8 mouse cellular contexts compared by ENCODE assay signal in genomic region chr4:41118706-41119292, GRCm38 (mm10). TPM values are rescaled to one million over a fixed set of nuclear protein-coding genes. Genes with fewer than 3 reads are reported as not detected.
DNase-seq lines count a peak whose midpoint lies in the region; ATAC-seq and TF ChIP-seq lines count a peak whose summit lies in the region.

No protein-coding gene starts in this region.

- ATAC-seq in midbrain, embryonic 15.5 days (replicated peaks) = no peak
- 0 out of 2 replicates have a peak, but pooled peaks have one; percentile 24 for ATAC-seq in hindbrain, embryonic 16.5 days
- ATAC-seq in limb, embryonic 11.5 days (ENCODE audit: insufficient number of reproducible peaks, low FRiP score, low TSS enrichment, low read depth) = peak; percentile 13; the same call in 1 of the 2 replicates
- peak; percentile 13; the same call in 1 of the 2 replicates for ATAC-seq in midbrain, embryonic 14.5 days (ENCODE audit: low FRiP score, low TSS enrichment)

- H3K4me2 ChIP-seq in midbrain, embryonic 15.5 days = no peak overlapping the region
- no peak overlapping the region for H3K4me2 ChIP-seq in hindbrain, embryonic 16.5 days (ENCODE audit: low read length)
- H3K4me2 ChIP-seq in limb, embryonic 11.5 days (ENCODE audit: low read depth, severe bottlenecking) = no peak overlapping the region
- H3K4me2 ChIP-seq in midbrain, embryonic 14.5 days (ENCODE audit: low read length) = no peak overlapping the region

- H3K4me1 ChIP-seq in midbrain, embryonic 10.5 days = peaks cover 11% of the 10 kb centered on the region
- H3K4me1 ChIP-seq in midbrain, embryonic 15.5 days = peaks cover 12% of the 10 kb centered on the region
- H3K4me1 ChIP-seq in embryonic fibroblast, embryonic 13.5 days (ENCODE audit: control insufficient read depth, insufficient read depth, low read length) = peaks cover 6% of the 10 kb centered on the region
- peaks cover 6% of the 10 kb centered on the region for H3K4me1 ChIP-seq in hindbrain, embryonic 16.5 days (ENCODE audit: control insufficient read depth, insufficient read depth, low read depth, low read length)
- H3K4me1 ChIP-seq in limb, embryonic 11.5 days (ENCODE audit: control insufficient read depth, insufficient read depth, low read length) = peaks cover 3% of the 10 kb centered on the region; the same call in 1 of the 2 replicates
- H3K4me1 ChIP-seq in midbrain, embryonic 14.5 days (ENCODE audit: control insufficient read depth, insufficient read depth, low read length) = peaks cover 5% of the 10 kb centered on the region; the same call in 1 of the 2 replicates

- no peak overlapping the region for H3K9ac ChIP-seq in midbrain, embryonic 15.5 days
- no peak overlapping the region for H3K9ac ChIP-seq in hindbrain, embryonic 16.5 days (ENCODE audit: low read depth, low read length)
- H3K9ac ChIP-seq in limb, embryonic 11.5 days (ENCODE audit: low read length) = no peak overlapping the region
- H3K9ac ChIP-seq in midbrain, embryonic 14.5 days (replicated peaks; ENCODE audit: low read length) = no peak overlapping the region

- peaks cover 89% of the 10 kb centered on the region for H3K36me3 ChIP-seq in midbrain, embryonic 10.5 days
- H3K36me3 ChIP-seq in midbrain, embryonic 15.5 days (replicated peaks) = peaks cover 61% of the 10 kb centered on the region
- H3K36me3 ChIP-seq in hindbrain, embryonic 16.5 days (ENCODE audit: control insufficient read depth, insufficient read depth, low read length) = peaks cover 63% of the 10 kb centered on the region
- H3K36me3 ChIP-seq in limb, embryonic 11.5 days (ENCODE audit: control insufficient read depth, insufficient read depth, low read length) = peaks cover 46% of the 10 kb centered on the region
- peaks cover 87% of the 10 kb centered on the region for H3K36me3 ChIP-seq in midbrain, embryonic 14.5 days (ENCODE audit: control insufficient read depth, insufficient read depth, low read length)

- no peaks in the 10 kb centered on the region for H3K9me3 ChIP-seq in midbrain, embryonic 10.5 days (replicated peaks)
- H3K9me3 ChIP-seq in midbrain, embryonic 15.5 days = no peaks in the 10 kb centered on the region
- no peaks in the 10 kb centered on the region for H3K9me3 ChIP-seq in hindbrain, embryonic 16.5 days (ENCODE audit: control insufficient read depth, low read length)
- H3K9me3 ChIP-seq in limb, embryonic 11.5 days (ENCODE audit: control insufficient read depth, low read length) = no peaks in the 10 kb centered on the region
- no peaks in the 10 kb centered on the region for H3K9me3 ChIP-seq in midbrain, embryonic 14.5 days (ENCODE audit: control insufficient read depth, low read length)

- DNase-seq in midbrain, embryonic 10.5 days (ENCODE audit: low spot score) = peak; percentile 64
- peak; percentile 65 for DNase-seq in adipocyte (ENCODE audit: low spot score)
- peak; percentile 76 for DNase-seq in limb, embryonic 11.5 days (ENCODE audit: low spot score)
- peak; percentile 74 for DNase-seq in midbrain, embryonic 14.5 days
- DNase-seq in thymus, postnatal 10 days (ENCODE audit: low spot score in 2 of 2) = peak; percentile 27 to 76

- H3K27me3 ChIP-seq in midbrain, embryonic 10.5 days (ENCODE audit: low read depth, poor library complexity, severe bottlenecking) = no peaks in the 10 kb centered on the region
- H3K27me3 ChIP-seq in midbrain, embryonic 15.5 days (replicated peaks) = no peaks in the 10 kb centered on the region
- no peaks in the 10 kb centered on the region for H3K27me3 ChIP-seq in hindbrain, embryonic 16.5 days (replicated peaks; ENCODE audit: control insufficient read depth, insufficient read depth, low read length)
- H3K27me3 ChIP-seq in limb, embryonic 11.5 days (ENCODE audit: control insufficient read depth, insufficient read depth, low read length) = no peaks in the 10 kb centered on the region
- no peaks in the 10 kb centered on the region for H3K27me3 ChIP-seq in midbrain, embryonic 14.5 days (ENCODE audit: control insufficient read depth, insufficient read depth, low read length)

- H3K27ac ChIP-seq in midbrain, embryonic 10.5 days (replicated peaks) = no peak overlapping the region
- no peak overlapping the region for H3K27ac ChIP-seq in midbrain, embryonic 15.5 days
- no peak overlapping the region for H3K27ac ChIP-seq in embryonic fibroblast, embryonic 13.5 days (ENCODE audit: insufficient read depth, low read length)
- H3K27ac ChIP-seq in hindbrain, embryonic 16.5 days (ENCODE audit: low read depth, low read length) = no peak overlapping the region
- no peak overlapping the region for H3K27ac ChIP-seq in limb, embryonic 11.5 days (replicated peaks; ENCODE audit: low read depth, low read length)
- H3K27ac ChIP-seq in midbrain, embryonic 14.5 days (replicated peaks; ENCODE audit: low read depth, low read length) = no peak overlapping the region

- WGBS in midbrain, embryonic 10.5 days = 74% methylated on average over 11 of the region's 11 CpGs
- WGBS in midbrain, embryonic 15.5 days = 70% methylated on average over 11 of the region's 11 CpGs
- WGBS in hindbrain, embryonic 16.5 days = 71% methylated on average over 11 of the region's 11 CpGs
- WGBS in limb, embryonic 11.5 days = 79% methylated on average over 11 of the region's 11 CpGs
- 77% methylated on average over 11 of the region's 11 CpGs for WGBS in midbrain, embryonic 14.5 days

- no peak overlapping the region for H3K4me3 ChIP-seq in midbrain, embryonic 10.5 days
- H3K4me3 ChIP-seq in midbrain, embryonic 15.5 days = no peak overlapping the region
- no peak overlapping the region for H3K4me3 ChIP-seq in embryonic fibroblast, embryonic 13.5 days (ENCODE audit: insufficient read depth, low read length)
- H3K4me3 ChIP-seq in hindbrain, embryonic 16.5 days (ENCODE audit: low read length) = no peak overlapping the region
- H3K4me3 ChIP-seq in limb, embryonic 11.5 days (ENCODE audit: low read depth, low read length) = no peak overlapping the region
- H3K4me3 ChIP-seq in midbrain, embryonic 14.5 days (replicated peaks; ENCODE audit: low read depth, low read length) = no peak overlapping the region

- TF ChIP-seq CTCF in embryonic fibroblast, embryonic 13.5 days (IDR thresholded peaks at IDR 0.05; ENCODE audit: borderline replicate concordance, insufficient read depth, low read length) = peak; percentile 76

- TF ChIP-seq POLR2A in embryonic fibroblast, embryonic 13.5 days (IDR thresholded peaks at IDR 0.05; ENCODE audit: low read depth, low read length) = no peak

RNA-seq across cellular contexts. Expression of gene Nol6, which starts 5.5 kb away (rescaled TPM):
- 28.8 and 31.6 TPM in 2 replicates for polyA plus RNA-seq in midbrain, embryonic 10.5 days (2016; fragmentation: Nextera tagmentation; extraction: Ambion mirVana)
- 40.9 and 41.1 TPM in 2 replicates for polyA plus RNA-seq in midbrain, embryonic 15.5 days (2015; fragmentation: Nextera tagmentation; extraction: Ambion mirVana)
- polyA plus RNA-seq in embryonic fibroblast, embryonic 13.5 days (2011; ENCODE audit: insufficient read length, low read depth, missing spikeins) = 24.4 and 25.1 TPM in 2 replicates
- 37.1 and 47.9 TPM in 2 replicates for polyA plus RNA-seq in hindbrain, embryonic 16.5 days (2015; fragmentation: Nextera tagmentation; extraction: Ambion mirVana)
- polyA plus RNA-seq in limb, embryonic 11.5 days (2014; fragmentation: Nextera tagmentation; extraction: Ambion mirVana) = 27.1 and 28.4 TPM in 2 replicates
- polyA plus RNA-seq in midbrain, embryonic 14.5 days (2014; fragmentation: Nextera tagmentation; extraction: Ambion mirVana) = 35.7 and 38.1 TPM in 2 replicates

RNA-seq across cellular contexts. Expression of gene Ube2r2, which starts 16.7 kb away (rescaled TPM):
- 81.8 and 92.9 TPM in 2 replicates for polyA plus RNA-seq in midbrain, embryonic 10.5 days (2016; fragmentation: Nextera tagmentation; extraction: Ambion mirVana)
- polyA plus RNA-seq in midbrain, embryonic 15.5 days (2015; fragmentation: Nextera tagmentation; extraction: Ambion mirVana) = 58.0 and 60.2 TPM in 2 replicates
- 196 and 222 TPM in 2 replicates for polyA plus RNA-seq in embryonic fibroblast, embryonic 13.5 days (2011; ENCODE audit: insufficient read length, low read depth, missing spikeins)
- 42.7 and 54.3 TPM in 2 replicates for polyA plus RNA-seq in hindbrain, embryonic 16.5 days (2015; fragmentation: Nextera tagmentation; extraction: Ambion mirVana)
- 109 and 114 TPM in 2 replicates for polyA plus RNA-seq in limb, embryonic 11.5 days (2014; fragmentation: Nextera tagmentation; extraction: Ambion mirVana)
- polyA plus RNA-seq in midbrain, embryonic 14.5 days (2014; fragmentation: Nextera tagmentation; extraction: Ambion mirVana) = 75.7 and 80.7 TPM in 2 replicates

RNA-seq across cellular contexts. Expression of gene Aqp3, which starts 20.8 kb away (rescaled TPM):
- polyA plus RNA-seq in midbrain, embryonic 10.5 days (2016; fragmentation: Nextera tagmentation; extraction: Ambion mirVana) = 2.5 and 5.0 TPM in 2 replicates
- 0.15 and 0.58 TPM in 2 replicates for polyA plus RNA-seq in midbrain, embryonic 15.5 days (2015; fragmentation: Nextera tagmentation; extraction: Ambion mirVana)
- polyA plus RNA-seq in embryonic fibroblast, embryonic 13.5 days (2011; ENCODE audit: insufficient read length, low read depth, missing spikeins) = 0.55 TPM in 1 of 2 replicates, not detected in the other
- 0.16 TPM in 1 of 2 replicates, not detected in the other for polyA plus RNA-seq in hindbrain, embryonic 16.5 days (2015; fragmentation: Nextera tagmentation; extraction: Ambion mirVana)
- polyA plus RNA-seq in limb, embryonic 11.5 days (2014; fragmentation: Nextera tagmentation; extraction: Ambion mirVana) = 1.2 and 1.6 TPM in 2 replicates
- 0.22 TPM in 1 of 2 replicates, not detected in the other for polyA plus RNA-seq in midbrain, embryonic 14.5 days (2014; fragmentation: Nextera tagmentation; extraction: Ambion mirVana)
